ENCODE assay signal across 8 mouse cellular contexts in the genomic region with DNA sequence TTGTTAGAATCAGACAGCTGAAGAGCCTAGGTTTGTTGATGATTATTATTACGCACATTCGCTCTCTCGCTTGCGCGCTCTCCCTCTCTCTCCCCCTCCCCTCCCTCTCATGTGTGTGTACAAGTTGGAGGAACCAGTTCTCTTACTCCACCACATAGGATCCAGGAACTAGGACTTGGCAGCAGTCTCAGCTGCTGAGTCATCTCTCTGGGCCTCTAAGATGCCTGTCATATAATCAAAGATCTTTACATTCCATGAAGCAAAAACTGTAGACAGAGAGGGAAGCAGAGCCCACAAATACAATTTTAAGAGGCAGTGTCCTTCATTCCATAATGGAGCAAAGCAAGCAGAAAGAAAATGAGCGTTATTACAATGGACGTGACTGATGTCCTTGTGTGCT. TPM values are rescaled to one million over a fixed set of nuclear protein-coding genes. Genes with fewer than 3 reads are reported as not detected.
DNase-seq lines count a peak whose midpoint lies in the region; ATAC-seq and TF ChIP-seq lines count a peak whose summit lies in the region.

No protein-coding gene starts in this region.

- peak overlapping the region; percentile 89 for H3K27ac ChIP-seq in bone marrow, adult 2 months (ENCODE audit: control insufficient read depth, insufficient read depth, low read depth, low read length, poor library complexity)
- 0 out of 2 replicates have a peak overlapping the region, but pooled peaks have one; percentile 58 for H3K27ac ChIP-seq in heart, embryonic 12.5 days (ENCODE audit: poor library complexity, severe bottlenecking)
- H3K27ac ChIP-seq in liver, adult 2 months (replicated peaks; ENCODE audit: insufficient read depth, low read depth, low read length): no peak overlapping the region

- H3K79me2 ChIP-seq in liver, adult 2 months (ENCODE audit: control insufficient read depth, insufficient read depth, low read length): peaks cover 34% of the 10 kb centered on the region

- no peak overlapping the region for H3K9ac ChIP-seq in heart, embryonic 12.5 days
- H3K9ac ChIP-seq in liver, adult 2 months (ENCODE audit: low read depth, low read length): no peak overlapping the region

- H3K36me3 ChIP-seq in heart, embryonic 12.5 days: peaks cover 13% of the 10 kb centered on the region
- peaks cover 10% of the 10 kb centered on the region for H3K36me3 ChIP-seq in liver, adult 2 months (ENCODE audit: control insufficient read depth, insufficient read depth, low read length)

- TF ChIP-seq CTCF in bone marrow, adult 2 months (IDR thresholded peaks at IDR 0.05; ENCODE audit: control insufficient read depth, insufficient read depth, low read length): no peak
- no peak for TF ChIP-seq CTCF in liver, adult 2 months (IDR thresholded peaks at IDR 0.05; ENCODE audit: low read depth, low read length)

- no peaks in the 10 kb centered on the region for H3K27me3 ChIP-seq in heart, embryonic 12.5 days (replicated peaks)
- no peaks in the 10 kb centered on the region for H3K27me3 ChIP-seq in liver, adult 2 months (ENCODE audit: control insufficient read depth, insufficient read depth, low read length)

- ATAC-seq in heart, embryonic 12.5 days (ENCODE audit: insufficient number of reproducible peaks, low FRiP score): no peak
- ATAC-seq in activated CD4-positive, CD25-positive, alpha-beta regulatory T cell, adult 4 months: no peak

- peak; percentile 45 for DNase-seq in layer of hippocampus, adult 11-12 months (ENCODE audit: low spot score)
- DNase-seq in layer of hippocampus, postnatal 36 days: no peak
- peak; percentile 36 for DNase-seq in liver, adult 2 months (ENCODE audit: extremely low read depth, low read depth, low spot score)
- peak; percentile 56 for DNase-seq in right cerebral cortex, postnatal 25 days
- no peak for DNase-seq in T-cell, adult 2 months (ENCODE audit: low spot score)

- 24% methylated on average over 7 of the region's 7 CpGs for WGBS in bone marrow, adult 2 months
- WGBS in heart, embryonic 12.5 days: 89% methylated on average over 7 of the region's 7 CpGs
- WGBS in liver, adult 2 months: 86% methylated on average over 7 of the region's 7 CpGs

- peaks cover 13% of the 10 kb centered on the region for H3K4me1 ChIP-seq in bone marrow, adult 2 months (ENCODE audit: control insufficient read depth, insufficient read depth, low read length)
- peaks cover 60% of the 10 kb centered on the region for H3K4me1 ChIP-seq in heart, embryonic 12.5 days (replicated peaks)
- H3K4me1 ChIP-seq in liver, adult 2 months (ENCODE audit: control insufficient read depth, insufficient read depth, low read length): peaks cover 22% of the 10 kb centered on the region

- no peak overlapping the region for H3K4me2 ChIP-seq in heart, embryonic 12.5 days

- no peaks in the 10 kb centered on the region for H3K9me3 ChIP-seq in heart, embryonic 12.5 days (replicated peaks)

- TF ChIP-seq POLR2A in bone marrow, adult 2 months (IDR thresholded peaks at IDR 0.05; ENCODE audit: borderline replicate concordance, control insufficient read depth, low read depth, low read length): no peak
- no peak for TF ChIP-seq POLR2A in liver, adult 2 months (IDR thresholded peaks at IDR 0.05; ENCODE audit: extremely low read depth, insufficient read depth, low read length)

- no peak overlapping the region for H3K4me3 ChIP-seq in bone marrow, adult 2 months (replicated peaks; ENCODE audit: control insufficient read depth, low read depth, low read length)
- H3K4me3 ChIP-seq in heart, embryonic 12.5 days: no peak overlapping the region
- H3K4me3 ChIP-seq in liver, adult 2 months (ENCODE audit: insufficient read depth, low read depth, low read length): no peak overlapping the region

RNA-seq across cellular contexts. Expression of a gene that starts 26.0 kb away (rescaled TPM):
- not detected for total RNA-seq in layer of hippocampus, postnatal 36 days (2021)
- polyA plus RNA-seq in bone marrow, adult 2 months (2011; ENCODE audit: insufficient read depth, insufficient read length, low replicate concordance, missing spikeins): not detected in 2 replicates
- polyA plus RNA-seq in heart, embryonic 12.5 days (2016; fragmentation: Nextera tagmentation; extraction: Ambion mirVana): 14.1 and 15.7 TPM in 2 replicates
- total RNA-seq in liver, adult 2 months (2014; rRNA removed): not detected in 2 replicates
- 0.17 TPM in 1 of 2 replicates, not detected in the other for polyA plus RNA-seq in liver, adult 2 months (2012; rRNA removed)
- 10 to 100 TPM; 11.7 to 19.1 TPM for polyA plus RNA-seq in activated CD4-positive, CD25-positive, alpha-beta regulatory T cell, adult 4 months (2017; shearing (Covaris generic))

RNA-seq across cellular contexts. Expression of a gene that starts 47.0 kb away (rescaled TPM):
- total RNA-seq in layer of hippocampus, postnatal 36 days (2021): 10 to 100 TPM in 1 of 2 experiments, 1 to 10 TPM in 1; 8.8 to 10.3 TPM
- polyA plus RNA-seq in bone marrow, adult 2 months (2011; ENCODE audit: insufficient read depth, insufficient read length, low replicate concordance, missing spikeins): 12.0 and 23.7 TPM in 2 replicates
- polyA plus RNA-seq in heart, embryonic 12.5 days (2016; fragmentation: Nextera tagmentation; extraction: Ambion mirVana): 114 and 123 TPM in 2 replicates
- 140 and 143 TPM in 2 replicates for total RNA-seq in liver, adult 2 months (2014; rRNA removed)
- polyA plus RNA-seq in liver, adult 2 months (2012; rRNA removed): 255 and 293 TPM in 2 replicates
- polyA plus RNA-seq in activated CD4-positive, CD25-positive, alpha-beta regulatory T cell, adult 4 months (2017; shearing (Covaris generic)): 10 to 100 TPM; 14.7 to 24.1 TPM

Comparison
In these comparisons a context has a peak if more than half of its experiments do, and no peak if none do; other contexts are left out.
1. DNase-seq: peak in layer of hippocampus, adult 11-12 months (single experiment), liver, adult 2 months (single experiment) and right cerebral cortex, postnatal 25 days (single experiment); none in layer of hippocampus, postnatal 36 days (0 of 2) and T-cell, adult 2 months (single experiment).